Mouse (Mus musculus): ENCODE data around the gene R3hdm4. TPM values are rescaled to one million over a fixed set of nuclear protein-coding genes. Genes with fewer than 3 reads are reported as not detected.

R3hdm4 gene
- total and polyA plus RNA-seq, 2 experiments from 2014 or later = 133 to 267 TPM

DNA sequence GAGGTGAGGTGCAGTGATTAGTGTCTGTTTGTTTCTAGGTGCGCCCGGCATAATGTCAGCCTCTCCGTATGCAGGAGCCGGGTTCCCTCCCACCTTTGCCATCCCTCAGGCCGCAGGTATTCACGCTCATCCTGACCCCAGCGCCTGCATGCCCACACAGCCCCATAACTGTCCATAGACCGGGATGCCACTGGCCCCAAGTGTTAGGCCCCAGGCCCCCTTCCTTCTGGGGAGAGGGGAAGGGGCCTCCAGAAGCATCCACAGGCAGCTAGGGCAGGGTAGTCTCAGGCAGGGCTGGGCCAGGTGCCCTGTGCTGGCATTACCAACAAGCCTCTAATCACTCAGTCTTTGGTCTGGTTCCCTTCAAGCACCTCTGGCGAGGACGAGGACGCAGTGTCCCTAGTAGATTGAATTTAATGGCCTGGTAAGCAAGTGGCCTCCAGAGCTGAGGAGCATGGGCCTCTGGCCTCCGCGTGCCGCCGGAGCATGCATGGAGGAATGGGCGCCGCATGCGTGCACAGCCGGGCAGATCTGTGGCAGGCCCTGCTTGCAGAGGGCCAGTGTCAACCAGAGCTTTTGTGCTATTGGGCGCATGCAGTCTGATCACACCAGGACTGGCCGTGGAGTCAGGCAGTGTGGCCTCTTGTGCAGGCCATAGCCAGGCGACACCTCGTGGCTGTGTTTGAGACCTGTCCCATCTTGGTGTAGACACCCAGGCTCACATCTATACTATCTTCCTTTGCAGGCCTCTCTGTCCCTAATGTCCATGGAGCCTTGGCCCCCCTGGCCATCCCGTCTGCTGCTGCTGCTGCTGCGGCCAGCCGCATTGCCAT, 60.7 kb downstream of the R3hdm4 start:
- DNase-seq (ENCODE audit: low spot score) (no peak), ATAC-seq (no peak)
- no peaks in the 10 kb centered on the region for H3K27me3 ChIP-seq (ENCODE audit: insufficient read depth, low read length)
- H3K4me3 ChIP-seq (ENCODE audit: low read length) = no peak overlapping the region
- H3K27ac ChIP-seq = no peak overlapping the region; the same call in 1 of the 2 replicates
- TF ChIP-seq CTCF (IDR thresholded peaks at IDR 0.05; ENCODE audit: low read depth) = no peak
- H3K36me3 ChIP-seq (ENCODE audit: insufficient read depth, low read length) = peaks cover 50% of the 10 kb centered on the region
- H3K9me3 ChIP-seq (ENCODE audit: low read length) = no peaks in the 10 kb centered on the region
- no peak overlapping the region for H3K9ac ChIP-seq (replicated peaks; ENCODE audit: low read length)
- 91% methylated on average over 26 of the region's 26 CpGs for WGBS
- no peak overlapping the region for H3K4me2 ChIP-seq (ENCODE audit: low read depth, low read length)
- H3K4me1 ChIP-seq (ENCODE audit: insufficient read depth, low read length) = peaks cover 33% of the 10 kb centered on the region

Small RNAs within 50 kb of the gene (microRNA-seq; reads per million reads assigned to microRNA genes)
- gene Mir6910 = 0.35 to 0.72 reads per million in 2 experiments

Other genes starting within 250 kb of the R3hdm4 start
Only the 30 nearest of the 34 such genes appear.
- gene Bsg, start 216.7 kb downstream of the R3hdm4 start, total RNA-seq (2014; rRNA removed) = 1,127 and 1,151 TPM in 2 replicates
- gene Bsg, start 216.7 kb downstream of the R3hdm4 start, polyA plus RNA-seq (2015; fragmentation: Nextera tagmentation; extraction: Ambion mirVana) = 1,243 and 1,259 TPM in 2 replicates
- 92.6 and 101 TPM in 2 replicates for gene Hcn2, start 204.6 kb downstream of the R3hdm4 start, total RNA-seq (2014; rRNA removed)
- 5.5 and 6.6 TPM in 2 replicates for gene Hcn2, start 204.6 kb downstream of the R3hdm4 start, polyA plus RNA-seq (2015; fragmentation: Nextera tagmentation; extraction: Ambion mirVana)
- gene Polrmt, start 174.6 kb downstream of the R3hdm4 start, total RNA-seq (2014; rRNA removed) = 30.4 and 36.5 TPM in 2 replicates
- 29.7 and 32.6 TPM in 2 replicates for gene Polrmt, start 174.6 kb downstream of the R3hdm4 start, polyA plus RNA-seq (2015; fragmentation: Nextera tagmentation; extraction: Ambion mirVana)
- gene Fgf22, start 166.1 kb downstream of the R3hdm4 start, total RNA-seq (2014; rRNA removed) = 1.3 and 2.2 TPM in 2 replicates
- gene Fgf22, start 166.1 kb downstream of the R3hdm4 start, polyA plus RNA-seq (2015; fragmentation: Nextera tagmentation; extraction: Ambion mirVana) = 3.8 and 5.1 TPM in 2 replicates
- gene Rnf126, start 154.3 kb downstream of the R3hdm4 start, total RNA-seq (2014; rRNA removed) = 112 and 120 TPM in 2 replicates
- gene Rnf126, start 154.3 kb downstream of the R3hdm4 start, polyA plus RNA-seq (2015; fragmentation: Nextera tagmentation; extraction: Ambion mirVana) = 108 and 119 TPM in 2 replicates
- gene Fstl3, start 143.9 kb downstream of the R3hdm4 start, total RNA-seq (2014; rRNA removed) = 2.6 and 3.3 TPM in 2 replicates
- gene Fstl3, start 143.9 kb downstream of the R3hdm4 start, polyA plus RNA-seq (2015; fragmentation: Nextera tagmentation; extraction: Ambion mirVana) = 3.1 and 3.2 TPM in 2 replicates
- 0.54 and 1.8 TPM in 2 replicates for gene Prss57, start 130.2 kb downstream of the R3hdm4 start, total RNA-seq (2014; rRNA removed)
- 0.13 and 0.33 TPM in 2 replicates for gene Prss57, start 130.2 kb downstream of the R3hdm4 start, polyA plus RNA-seq (2015; fragmentation: Nextera tagmentation; extraction: Ambion mirVana)
- 156 and 157 TPM in 2 replicates for gene Palm, start 127.6 kb downstream of the R3hdm4 start, total RNA-seq (2014; rRNA removed)
- 221 and 242 TPM in 2 replicates for gene Palm, start 127.6 kb downstream of the R3hdm4 start, polyA plus RNA-seq (2015; fragmentation: Nextera tagmentation; extraction: Ambion mirVana)
- gene Misp, start 100.2 kb downstream of the R3hdm4 start, total RNA-seq (2014; rRNA removed) = 0.05 and 0.22 TPM in 2 replicates
- 0.33 TPM in 1 of 2 replicates, not detected in the other for gene Misp, start 100.2 kb downstream of the R3hdm4 start, polyA plus RNA-seq (2015; fragmentation: Nextera tagmentation; extraction: Ambion mirVana)
- 166 and 173 TPM in 2 replicates for gene Ptbp1, start 66.8 kb downstream of the R3hdm4 start, total RNA-seq (2014; rRNA removed)
- 58.9 and 65.5 TPM in 2 replicates for gene Ptbp1, start 66.8 kb downstream of the R3hdm4 start, polyA plus RNA-seq (2015; fragmentation: Nextera tagmentation; extraction: Ambion mirVana)
- gene Prtn3, start 46.7 kb downstream of the R3hdm4 start, total RNA-seq (2014; rRNA removed) = 9.4 and 20.5 TPM in 2 replicates
- gene Prtn3, start 46.7 kb downstream of the R3hdm4 start, polyA plus RNA-seq (2015; fragmentation: Nextera tagmentation; extraction: Ambion mirVana) = 11.6 and 11.8 TPM in 2 replicates
- gene Plppr3, start 46.6 kb downstream of the R3hdm4 start, total RNA-seq (2014; rRNA removed) = 487 and 541 TPM in 2 replicates
- 268 and 283 TPM in 2 replicates for gene Plppr3, start 46.6 kb downstream of the R3hdm4 start, polyA plus RNA-seq (2015; fragmentation: Nextera tagmentation; extraction: Ambion mirVana)
- not detected in 2 replicates for gene Elane, start 35.0 kb downstream of the R3hdm4 start, total RNA-seq (2014; rRNA removed)
- gene Elane, start 35.0 kb downstream of the R3hdm4 start, polyA plus RNA-seq (2015; fragmentation: Nextera tagmentation; extraction: Ambion mirVana) = 0.24 TPM in 1 of 2 replicates, not detected in the other
- not detected in 2 replicates for gene Cfd, start 30.4 kb downstream of the R3hdm4 start, total RNA-seq (2014; rRNA removed)
- gene Cfd, start 30.4 kb downstream of the R3hdm4 start, polyA plus RNA-seq (2015; fragmentation: Nextera tagmentation; extraction: Ambion mirVana) = not detected in 2 replicates
- 71.4 and 82.2 TPM in 2 replicates for gene Med16, start 12.3 kb downstream of the R3hdm4 start, total RNA-seq (2014; rRNA removed)
- 43.2 and 48.4 TPM in 2 replicates for gene Med16, start 12.3 kb downstream of the R3hdm4 start, polyA plus RNA-seq (2015; fragmentation: Nextera tagmentation; extraction: Ambion mirVana)
- gene Gm26602, start 10.4 kb downstream of the R3hdm4 start, total RNA-seq (2014; rRNA removed) = not detected in 2 replicates
- 4.9 and 17.2 TPM in 2 replicates for gene Gm26602, start 10.4 kb downstream of the R3hdm4 start, polyA plus RNA-seq (2015; fragmentation: Nextera tagmentation; extraction: Ambion mirVana)
- gene Kiss1r, start 4.2 kb downstream of the R3hdm4 start, total RNA-seq (2014; rRNA removed) = 7.7 and 9.4 TPM in 2 replicates
- 3.4 and 3.9 TPM in 2 replicates for gene Kiss1r, start 4.2 kb downstream of the R3hdm4 start, polyA plus RNA-seq (2015; fragmentation: Nextera tagmentation; extraction: Ambion mirVana)
- 9.7 and 10.1 TPM in 2 replicates for gene Arid3a, start 5.8 kb upstream of the R3hdm4 start, total RNA-seq (2014; rRNA removed)
- 2.5 and 2.6 TPM in 2 replicates for gene Arid3a, start 5.8 kb upstream of the R3hdm4 start, polyA plus RNA-seq (2015; fragmentation: Nextera tagmentation; extraction: Ambion mirVana)
- gene Wdr18, start 38.9 kb upstream of the R3hdm4 start, total RNA-seq (2014; rRNA removed) = 74.6 and 81.6 TPM in 2 replicates
- 109 TPM in 2 replicates for gene Wdr18, start 38.9 kb upstream of the R3hdm4 start, polyA plus RNA-seq (2015; fragmentation: Nextera tagmentation; extraction: Ambion mirVana)
- 0.68 and 0.97 TPM in 2 replicates for gene Grin3b, start 49.5 kb upstream of the R3hdm4 start, total RNA-seq (2014; rRNA removed)
- gene Grin3b, start 49.5 kb upstream of the R3hdm4 start, polyA plus RNA-seq (2015; fragmentation: Nextera tagmentation; extraction: Ambion mirVana) = 0.20 and 0.51 TPM in 2 replicates
- gene Tmem259, start 63.1 kb upstream of the R3hdm4 start, total RNA-seq (2014; rRNA removed) = 161 and 179 TPM in 2 replicates
- gene Tmem259, start 63.1 kb upstream of the R3hdm4 start, polyA plus RNA-seq (2015; fragmentation: Nextera tagmentation; extraction: Ambion mirVana) = 25.6 and 27.1 TPM in 2 replicates
- gene Cnn2, start 67.4 kb upstream of the R3hdm4 start, total RNA-seq (2014; rRNA removed) = 17.2 and 17.9 TPM in 2 replicates
- gene Cnn2, start 67.4 kb upstream of the R3hdm4 start, polyA plus RNA-seq (2015; fragmentation: Nextera tagmentation; extraction: Ambion mirVana) = 15.0 and 16.4 TPM in 2 replicates
- gene Abca7, start 75.3 kb upstream of the R3hdm4 start, total RNA-seq (2014; rRNA removed) = 11.6 and 19.1 TPM in 2 replicates
- gene Abca7, start 75.3 kb upstream of the R3hdm4 start, polyA plus RNA-seq (2015; fragmentation: Nextera tagmentation; extraction: Ambion mirVana) = 2.3 and 2.4 TPM in 2 replicates
- gene Arhgap45, start 95.4 kb upstream of the R3hdm4 start, total RNA-seq (2014; rRNA removed) = 2.9 and 3.3 TPM in 2 replicates
- 1.7 and 1.8 TPM in 2 replicates for gene Arhgap45, start 95.4 kb upstream of the R3hdm4 start, polyA plus RNA-seq (2015; fragmentation: Nextera tagmentation; extraction: Ambion mirVana)
- 93.3 and 100 TPM in 2 replicates for gene Polr2e, start 118.6 kb upstream of the R3hdm4 start, total RNA-seq (2014; rRNA removed)
- 143 TPM in 2 replicates for gene Polr2e, start 118.6 kb upstream of the R3hdm4 start, polyA plus RNA-seq (2015; fragmentation: Nextera tagmentation; extraction: Ambion mirVana)
- gene Gpx4, start 126.0 kb upstream of the R3hdm4 start, total RNA-seq (2014; rRNA removed) = 373 and 379 TPM in 2 replicates
- gene Gpx4, start 126.0 kb upstream of the R3hdm4 start, polyA plus RNA-seq (2015; fragmentation: Nextera tagmentation; extraction: Ambion mirVana) = 757 and 762 TPM in 2 replicates
- gene Sbno2, start 184.4 kb upstream of the R3hdm4 start, total RNA-seq (2014; rRNA removed) = 22.8 and 23.7 TPM in 2 replicates
- 6.9 and 7.8 TPM in 2 replicates for gene Sbno2, start 184.4 kb upstream of the R3hdm4 start, polyA plus RNA-seq (2015; fragmentation: Nextera tagmentation; extraction: Ambion mirVana)
- 86.4 and 86.6 TPM in 2 replicates for gene Stk11, start 194.6 kb upstream of the R3hdm4 start, total RNA-seq (2014; rRNA removed)
- 13.9 and 15.0 TPM in 2 replicates for gene Stk11, start 194.6 kb upstream of the R3hdm4 start, polyA plus RNA-seq (2015; fragmentation: Nextera tagmentation; extraction: Ambion mirVana)
- gene Atp5d, start 217.4 kb upstream of the R3hdm4 start, total RNA-seq (2014; rRNA removed) = 273 and 303 TPM in 2 replicates
- gene Atp5d, start 217.4 kb upstream of the R3hdm4 start, polyA plus RNA-seq (2015; fragmentation: Nextera tagmentation; extraction: Ambion mirVana) = 733 and 736 TPM in 2 replicates
- 270 and 288 TPM in 2 replicates for gene Cbarp, start 219.6 kb upstream of the R3hdm4 start, total RNA-seq (2014; rRNA removed)
- 95.5 and 106 TPM in 2 replicates for gene Cbarp, start 219.6 kb upstream of the R3hdm4 start, polyA plus RNA-seq (2015; fragmentation: Nextera tagmentation; extraction: Ambion mirVana)

Data from hindbrain, postnatal 0 days (tissue).